Mouse (Mus musculus) MEL (cell line): Measurements from ENCODE around the gene Wdr70.

Experiments used
- CTCF ChIP-seq, 3 experiments: IDR thresholded peaks in 2 of 3; conservative IDR thresholded peaks in 1 of 3; 2 replicates each; pipeline ENCODE4 v1.5.1; 2011 to 2012; ENCODE audit warnings: low read length in 3 of 3, low read depth in 2 of 3, mild to moderate bottlenecking in 2 of 3, improper control_type of control experiment in 1 of 3, inconsistent platforms in 1 of 3, mixed read lengths in 1 of 3, moderate library complexity in 1 of 3; ENCODE audit not compliant: control insufficient read depth in 1 of 3, insufficient read depth in 1 of 3, poor library complexity in 1 of 3, severe bottlenecking in 1 of 3
- EP300 ChIP-seq, 2 experiments: IDR thresholded peaks; 2 replicates each; pipeline ENCODE4 v1.6.1; 2011; ENCODE audit warnings: improper control_type of control experiment in 2 of 2, low read length in 2 of 2, low read depth in 1 of 2, mild to moderate bottlenecking in 1 of 2
- HCFC1 ChIP-seq: IDR thresholded peaks from 2 replicates; pipeline ENCODE4 v1.6.1; 2012; ENCODE audit warnings: low read depth, mild to moderate bottlenecking, inconsistent platforms, low read length, improper control_type of control experiment, moderate library complexity
- MAFK ChIP-seq: IDR thresholded peaks from 2 replicates; pipeline ENCODE4 v1.6.1; 2011; ENCODE audit warnings: low read depth, mild to moderate bottlenecking, low read length, improper control_type of control experiment, borderline replicate concordance
- SMC3 ChIP-seq: IDR thresholded peaks from 2 replicates; pipeline ENCODE4 v1.6.1; 2011; ENCODE audit warnings: low read depth, low read length, improper control_type of control experiment
- TBP ChIP-seq: IDR thresholded peaks from 2 replicates; pipeline ENCODE4 v1.8.0; 2011; ENCODE audit warnings: low read depth, low read length, improper control_type of control experiment

DNA sequence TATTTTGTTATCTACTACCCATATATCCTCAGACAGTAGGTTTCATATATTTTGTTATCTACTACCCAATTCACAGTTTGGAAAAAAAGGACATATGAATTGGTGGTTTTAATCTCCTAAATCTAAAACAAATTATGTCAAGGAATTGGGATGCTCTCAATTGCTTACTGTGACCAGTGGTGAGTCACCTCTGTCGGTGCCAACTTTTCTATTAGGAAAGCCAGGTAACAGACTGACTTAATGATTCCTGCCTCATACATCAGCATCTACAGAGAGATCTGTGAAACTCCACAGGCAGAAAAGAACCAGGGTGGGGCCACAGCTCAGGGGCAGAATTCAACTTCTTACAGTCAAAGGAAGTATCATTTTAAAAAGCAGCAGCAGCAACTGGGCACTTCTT is 93.0 kb downstream of the Wdr70 start:
- TF ChIP-seq MAFK (no peak), CTCF (IDR thresholded peaks at IDR 0.05 in 2 of 3, conservative IDR thresholded peaks at IDR 0.05 in 1 of 3; ENCODE audit: control insufficient read depth in 1 of 3, insufficient read depth in 1 of 3, low read depth in 2 of 3, low read length in 3 of 3, poor library complexity in 1 of 3, severe bottlenecking in 1 of 3) (no peak), SMC3 (no peak), TBP (no peak), HCFC1 (no peak), EP300 (IDR thresholded peaks at IDR 0.05; ENCODE audit: low read depth in 1 of 2, low read length in 2 of 2) (no peak)
